Mouse (Mus musculus) heart, adult 2 months (tissue): Measurements from ENCODE around the gene Avil. TPM values are rescaled to one million over a fixed set of nuclear protein-coding genes. Genes with fewer than 3 reads are reported as not detected.
A peak's percentile ranks its signal among the peaks of the same experiment; 100 is the strongest.

Experiments used
- DNase-seq, 2 experiments: peaks; one replicate each; pipeline ENCODE4 v3.0.0; 2021
- H3K27ac ChIP-seq: fragments of 200-600 bp; 2 replicates; pipeline ENCODE4 v1.8.1; 2022
- H3K27me3 ChIP-seq: fragments of 200-500 bp; 2 replicates; pipeline ENCODE4 v1.6.1; 2012; ENCODE audit warnings: mild to moderate bottlenecking, low read length, inconsistent platforms, mixed read lengths; ENCODE audit not compliant: control insufficient read depth, insufficient read depth
- H3K36me3 ChIP-seq: fragments of 200-500 bp; 2 replicates; pipeline ENCODE4 v1.6.1; 2012; ENCODE audit warnings: low read length, inconsistent platforms; ENCODE audit not compliant: control insufficient read depth, insufficient read depth
- H3K4me1 ChIP-seq: fragments of 200-500 bp; 2 replicates; pipeline ENCODE4 v1.6.1; 2011; ENCODE audit warnings: low read length; ENCODE audit not compliant: control insufficient read depth, insufficient read depth
- H3K4me3 ChIP-seq: fragments of 200-600 bp; 2 replicates; pipeline ENCODE4 v1.8.1; 2022
- H3K79me2 ChIP-seq: fragments of 200-500 bp; replicated peaks from 2 replicates; pipeline ENCODE4 v1.6.1; 2012; ENCODE audit warnings: mild to moderate bottlenecking, inconsistent platforms, low read length, moderate library complexity, mixed read lengths; ENCODE audit not compliant: control insufficient read depth, insufficient read depth
- H3K9ac ChIP-seq: fragments of 200-500 bp; 2 replicates; pipeline ENCODE4 v1.6.1; 2012; ENCODE audit warnings: low read depth, mild to moderate bottlenecking, control low read depth, inconsistent platforms, low read length, mixed read lengths
- CTCF ChIP-seq: fragments of 200-600 bp; IDR thresholded peaks from 2 replicates; pipeline ENCODE4 v1.8.1; 2022; ENCODE audit warnings: antibody characterized with exemption, mild to moderate bottlenecking, moderate library complexity
- EP300 ChIP-seq: fragments of 200-500 bp; IDR thresholded peaks from 2 replicates; pipeline ENCODE4 v1.6.1; 2011; ENCODE audit warnings: low read depth, low read length, control low read depth; ENCODE audit not compliant: insufficient read depth
- POLR2A ChIP-seq: fragments of 200-500 bp; IDR thresholded peaks from 2 replicates; pipeline ENCODE4 v1.6.1; 2011; ENCODE audit warnings: mild to moderate bottlenecking, low read depth, low read length, control low read depth; ENCODE audit not compliant: insufficient read depth
- WGBS: fragments of 180-500 bp; shearing (Covaris S2); methylation state at CpG from one replicate; pipeline ENCODE4 v1.1.7; 2018; 5-methylcytosine and 5-hydroxymethylcytosine counted together
- intact Hi-C: fragments of 180-260 bp; cut with DNase I; formaldehyde crosslinking; loops from one replicate; pipeline ENCODE4 v1.15.1; 2025
- microRNA-seq, 2 experiments: library from miRNA; unstranded; fragments of <30 nt; microRNA quantifications; one replicate each; pipeline ENCODE4 v1.2.0; 2021
- polyA plus RNA-seq: library from polyadenylated mRNA; depleted of rRNA; stranded (reverse); fragments of >200 nt; gene quantifications from 2 replicates; pipeline ENCODE4 v1.2.3, GENCODE M21; 2012; rRNA removed
- total RNA-seq, 2 experiments: library from RNA; stranded (reverse); gene quantifications; 2 replicates each; pipeline ENCODE4 v1.2.3; 2021

Avil gene
- total and polyA plus RNA-seq, 3 experiments, result 0.29 to 0.48 (median 0.34) TPM

- no peak overlapping the region for H3K27ac ChIP-seq
- no peak overlapping the region for H3K9ac ChIP-seq
- TF ChIP-seq CTCF (no peak), POLR2A (no peak), EP300 (no peak)
Measured at GRCm38 (mm10) chr10:127068360-127069038, 68.0 kb downstream of the Avil start.

DNA sequence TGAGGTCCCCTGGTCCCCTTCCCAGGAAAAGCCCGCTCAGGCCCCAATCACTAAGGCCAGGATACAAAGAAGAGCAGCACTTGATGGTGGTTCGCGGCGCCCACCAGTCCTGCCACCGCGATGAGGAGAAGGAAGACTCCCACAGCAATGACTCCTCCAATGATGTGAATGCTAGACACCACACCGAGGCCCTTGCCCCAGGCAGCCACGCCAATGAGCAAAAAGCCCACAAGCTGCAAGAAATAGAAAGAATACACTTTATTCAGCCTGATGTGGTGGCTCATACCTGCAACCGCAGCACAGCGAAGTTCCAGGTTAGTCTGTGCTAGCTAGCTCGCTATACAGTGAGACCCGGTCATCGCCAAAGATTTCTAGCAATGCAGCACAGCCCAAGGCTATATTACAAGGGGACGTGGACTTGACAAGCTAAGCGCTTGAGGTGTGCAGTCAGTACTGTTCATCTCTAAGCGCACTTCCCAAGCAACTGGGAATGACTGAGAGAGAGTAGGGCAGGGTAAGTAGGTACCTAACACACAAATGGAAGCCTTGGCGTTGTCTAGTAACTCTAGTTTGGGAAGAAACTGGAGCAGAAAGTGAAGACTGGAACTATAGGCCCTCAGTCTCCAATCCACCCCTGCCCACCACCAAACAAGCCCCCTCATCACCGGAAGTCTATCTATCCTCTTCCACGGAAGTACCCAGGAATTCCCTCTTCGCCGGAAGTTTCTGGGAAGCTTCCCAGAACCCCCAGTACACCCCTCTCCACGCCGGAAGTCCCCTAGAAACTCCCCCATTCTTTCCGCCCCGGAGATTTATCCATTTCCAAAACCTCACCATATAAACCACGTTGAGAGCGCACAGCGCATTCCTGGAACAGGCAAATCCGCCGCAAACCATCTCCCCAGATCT lies 69.0 kb downstream of the Avil start:
- Histone ChIP-seq H3K27ac (peak overlapping the region; percentile 84), H3K36me3 (no peaks in the 10 kb centered on the region), H3K27me3 (no peaks in the 10 kb centered on the region), H3K4me3 (peak overlapping the region; percentile 90), H3K4me1 (peaks cover 5% of the 10 kb centered on the region), H3K9ac (peak overlapping the region; percentile 90), H3K79me2 (no peaks in the 10 kb centered on the region)
- intact Hi-C loops, result loop anchor here (10.0 kb wide), 1 partner anchor 1675 kb away; the partner anchor contains the start of genes Dgka and Pym1
- TF ChIP-seq POLR2A (no peak), EP300 (no peak), CTCF (no peak)
- WGBS, result 4% methylated on average over 30 of the region's 30 CpGs
- DNase-seq, result no peak

More at GRCm38 (mm10) chr10:127068360-127069038, 68.0 kb downstream of the Avil start:
- DNase-seq, result no peak
- Histone ChIP-seq H3K79me2 (no peaks in the 10 kb centered on the region), H3K36me3 (no peaks in the 10 kb centered on the region), H3K27me3 (no peaks in the 10 kb centered on the region), H3K4me3 (no peak overlapping the region), H3K4me1 (peaks cover 7% of the 10 kb centered on the region)
- WGBS, result 68% methylated on average over 9 of the region's 9 CpGs
- intact Hi-C loops, result loop anchor here (10.0 kb wide), 1 partner anchor 1676 kb away; the partner anchor contains the start of genes Dgka and Pym1

Small RNA genes within 50 kb of the gene (microRNA-seq; reads per million reads assigned to microRNA genes)
- 100 to 458 reads per million in 2 experiments for gene Mir26a-2
- gene Mir546, result 0 reads per million in 2 experiments

Other genes with a start within 250 kb of the Avil start
- 1 to 10 TPM; 4.9 to 5.5 TPM for gene Atp23, start 99.4 kb upstream of the Avil start, total RNA-seq
- gene Atp23, start 99.4 kb upstream of the Avil start, polyA plus RNA-seq, result 5.3 and 5.5 TPM in 2 replicates
- 100 to 1,000 TPM in 1 of 2 experiments, 10 to 100 TPM in 1; 82.2 to 108 TPM for gene Ctdsp2, start 22.0 kb upstream of the Avil start, total RNA-seq
- gene Ctdsp2, start 22.0 kb upstream of the Avil start, polyA plus RNA-seq, result 85.6 and 114 TPM in 2 replicates
- 10 to 100 TPM; 50.8 to 58.7 TPM for gene Tsfm, start 30.1 kb downstream of the Avil start, total RNA-seq
- gene Tsfm, start 30.1 kb downstream of the Avil start, polyA plus RNA-seq, result 40.0 and 42.4 TPM in 2 replicates
- 1 to 10 TPM; 6.3 to 7.0 TPM for gene Mettl1, start 40.7 kb downstream of the Avil start, total RNA-seq
- 12.3 and 16.0 TPM in 2 replicates for gene Mettl1, start 40.7 kb downstream of the Avil start, polyA plus RNA-seq
- not detected for gene Eef1akmt3, start 40.8 kb downstream of the Avil start, total RNA-seq
- 0.06 TPM in 2 replicates for gene Eef1akmt3, start 40.8 kb downstream of the Avil start, polyA plus RNA-seq
- gene Cyp27b1, start 47.5 kb downstream of the Avil start, total RNA-seq, result under 1 TPM in 1 of 2 experiments, not detected in 1; 0.10 TPM
- gene Cyp27b1, start 47.5 kb downstream of the Avil start, polyA plus RNA-seq, result 0.12 and 0.35 TPM in 2 replicates
- 1 to 10 TPM; 2.8 to 3.1 TPM for gene March9, start 59.5 kb downstream of the Avil start, total RNA-seq
- 2.5 and 2.7 TPM in 2 replicates for gene March9, start 59.5 kb downstream of the Avil start, polyA plus RNA-seq
- gene Cdk4, start 62.8 kb downstream of the Avil start, total RNA-seq, result 10 to 100 TPM; 77.8 to 83.0 TPM
- gene Cdk4, start 62.8 kb downstream of the Avil start, polyA plus RNA-seq, result 110 and 139 TPM in 2 replicates
- 10 to 100 TPM; 39.3 to 51.0 TPM for gene Tspan31, start 69.6 kb downstream of the Avil start, total RNA-seq
- gene Tspan31, start 69.6 kb downstream of the Avil start, polyA plus RNA-seq, result 67.6 and 130 TPM in 2 replicates
- gene Agap2, start 74.6 kb downstream of the Avil start, total RNA-seq, result 1 to 10 TPM; 5.0 to 5.5 TPM
- gene Agap2, start 74.6 kb downstream of the Avil start, polyA plus RNA-seq, result 2.9 and 4.8 TPM in 2 replicates
- gene Os9, start 120.4 kb downstream of the Avil start, total RNA-seq, result 10 to 100 TPM; 24.4 to 25.1 TPM
- 25.6 and 26.4 TPM in 2 replicates for gene Os9, start 120.4 kb downstream of the Avil start, polyA plus RNA-seq
- gene B4galnt1, start 164.5 kb downstream of the Avil start, total RNA-seq, result 1 to 10 TPM; 1.8 to 2.0 TPM
- 4.0 and 9.5 TPM in 2 replicates for gene B4galnt1, start 164.5 kb downstream of the Avil start, polyA plus RNA-seq
- 10 to 100 TPM; 13.2 to 14.7 TPM for gene Slc26a10, start 179.9 kb downstream of the Avil start, total RNA-seq
- gene Slc26a10, start 179.9 kb downstream of the Avil start, polyA plus RNA-seq, result 40.5 and 68.0 TPM in 2 replicates
- gene Arhgef25, start 189.4 kb downstream of the Avil start, total RNA-seq, result 10 to 100 TPM in 1 of 2 experiments, 1 to 10 TPM in 1; 9.8 to 10.1 TPM
- 17.4 and 18.2 TPM in 2 replicates for gene Arhgef25, start 189.4 kb downstream of the Avil start, polyA plus RNA-seq
- 10 to 100 TPM; 23.7 to 24.2 TPM for gene Dtx3, start 195.0 kb downstream of the Avil start, total RNA-seq
- 92.6 and 102 TPM in 2 replicates for gene Dtx3, start 195.0 kb downstream of the Avil start, polyA plus RNA-seq
- 10 to 100 TPM; 25.7 to 28.8 TPM for gene Pip4k2c, start 210.9 kb downstream of the Avil start, total RNA-seq
- 29.0 and 42.3 TPM in 2 replicates for gene Pip4k2c, start 210.9 kb downstream of the Avil start, polyA plus RNA-seq